Mouse (Mus musculus): ENCODE data around the gene Zfp536.

DNA sequence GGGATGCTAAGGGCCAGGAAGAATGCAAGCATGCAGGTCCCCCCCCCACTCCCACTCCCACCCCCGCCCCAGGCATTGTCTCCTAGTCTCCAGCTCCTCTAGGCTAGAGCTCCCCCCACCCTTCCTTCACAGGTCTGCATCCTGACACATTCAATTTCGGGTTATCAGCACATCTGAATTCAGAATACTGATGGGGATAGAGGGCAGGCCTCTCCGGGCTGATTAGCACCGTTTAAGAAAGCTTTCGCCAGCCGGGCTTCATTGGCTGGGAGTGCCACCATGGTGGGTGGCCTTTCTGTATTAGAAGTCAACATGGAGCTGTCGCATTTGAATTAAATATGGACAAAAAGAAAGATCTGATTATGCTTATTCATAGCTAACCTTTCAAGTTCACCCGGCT lies 36.2 kb downstream of the Zfp536 start:
- no peak for TF ChIP-seq CTCF (IDR thresholded peaks at IDR 0.05; ENCODE audit: low read depth, low read length)
- no peak for TF ChIP-seq POLR2A (IDR thresholded peaks at IDR 0.05; ENCODE audit: borderline replicate concordance, low read depth, low read length)

Data from bone marrow macrophage, adult 2 months (primary cell).